Mouse (Mus musculus): ENCODE measurements around the gene Atp1a1.

Gene Atp1a1

GRCm38 (mm10) chr3:101604550-101605223 is at the start of gene Atp1a1:
TSS of gene Atp1a1 (minus strand) at chr3:101604684.
- DNase-seq (ENCODE audit: low spot score): peak; percentile 96

GRCm38 (mm10) chr3:101653446-101653845 is 49.0 kb upstream of the Atp1a1 start:
- no peak for DNase-seq (ENCODE audit: low spot score)

GRCm38 (mm10) chr3:101652967-101653366 is 48.5 kb upstream of the Atp1a1 start:
- no peak for DNase-seq (ENCODE audit: low spot score)

- no peak for DNase-seq (ENCODE audit: low spot score)
Measured at GRCm38 (mm10) chr3:101650328-101650727, 45.8 kb upstream of the Atp1a1 start.

- no peak for DNase-seq (ENCODE audit: low spot score)
Measured at GRCm38 (mm10) chr3:101649271-101649670, 44.8 kb upstream of the Atp1a1 start.

GRCm38 (mm10) chr3:101648096-101648793 is 43.8 kb upstream of the Atp1a1 start:
- no peak for DNase-seq (ENCODE audit: low spot score)

- no peak for DNase-seq (ENCODE audit: low spot score)
Measured at GRCm38 (mm10) chr3:101646806-101647205, 42.3 kb upstream of the Atp1a1 start.

- DNase-seq (ENCODE audit: low spot score): no peak
Measured at GRCm38 (mm10) chr3:101645569-101646106, 41.2 kb upstream of the Atp1a1 start.

GRCm38 (mm10) chr3:101644062-101644802 is 39.7 kb upstream of the Atp1a1 start:
- DNase-seq (ENCODE audit: low spot score): no peak

GRCm38 (mm10) chr3:101643264-101643663 is 38.8 kb upstream of the Atp1a1 start:
- no peak for DNase-seq (ENCODE audit: low spot score)

GRCm38 (mm10) chr3:101638223-101638622 is 33.7 kb upstream of the Atp1a1 start:
- DNase-seq (ENCODE audit: low spot score): no peak

GRCm38 (mm10) chr3:101636510-101636909 is 32.0 kb upstream of the Atp1a1 start:
- no peak for DNase-seq (ENCODE audit: low spot score)

GRCm38 (mm10) chr3:101636086-101636485 is 31.6 kb upstream of the Atp1a1 start:
- DNase-seq (ENCODE audit: low spot score): no peak

- DNase-seq (ENCODE audit: low spot score): no peak
Measured at GRCm38 (mm10) chr3:101634141-101634900, 29.8 kb upstream of the Atp1a1 start.

GRCm38 (mm10) chr3:101628255-101628654 is 23.8 kb upstream of the Atp1a1 start:
- DNase-seq (ENCODE audit: low spot score): no peak

GRCm38 (mm10) chr3:101624287-101624686 is 19.8 kb upstream of the Atp1a1 start:
- DNase-seq (ENCODE audit: low spot score): no peak

GRCm38 (mm10) chr3:101619017-101619416 is 14.5 kb upstream of the Atp1a1 start:
- DNase-seq (ENCODE audit: low spot score): no peak

GRCm38 (mm10) chr3:101618505-101618904 is 14.0 kb upstream of the Atp1a1 start:
- no peak for DNase-seq (ENCODE audit: low spot score)

GRCm38 (mm10) chr3:101617451-101617850 is 13.0 kb upstream of the Atp1a1 start:
- no peak for DNase-seq (ENCODE audit: low spot score)

- no peak for DNase-seq (ENCODE audit: low spot score)
Measured at GRCm38 (mm10) chr3:101617007-101617406, 12.5 kb upstream of the Atp1a1 start.

- DNase-seq (ENCODE audit: low spot score): no peak
Measured at GRCm38 (mm10) chr3:101615856-101616255, 11.4 kb upstream of the Atp1a1 start.

Measured in urinary bladder, postnatal 10 days (tissue).